Mouse (Mus musculus): ENCODE results near the gene Prok2. TPM values are rescaled to one million over a fixed set of nuclear protein-coding genes. Genes with fewer than 3 reads are reported as not detected.

Prok2 gene
- under 1 TPM; 0.26 to 0.61 TPM for total RNA-seq (2021)
- long read RNA-seq, experiment 1, partial matches to known transcripts = 0 of 4 reads
- long read RNA-seq, experiment 1, other reads (novel, unspliced or antisense) = 0 of 4 reads
- long read RNA-seq, experiment 2, partial matches to known transcripts = 0 of 1 reads
- long read RNA-seq, experiment 2, other reads (novel, unspliced or antisense) = 0 of 1 reads

- DNase-seq (ENCODE audit: low spot score in 2 of 2) = peak in 1 of 2 experiments; percentile 13
Observed at GRCm38 (mm10) chr6:99725971-99726561, at the start of gene Prok2. TSS of gene Prok2 (minus strand) at chr6:99726392.

- DNase-seq (ENCODE audit: low spot score in 2 of 2) = no peak
Observed at GRCm38 (mm10) chr6:99774680-99775079, 48.5 kb upstream of the Prok2 start.

- no peak for DNase-seq (ENCODE audit: low spot score in 2 of 2)
Observed at GRCm38 (mm10) chr6:99768495-99768894, 42.3 kb upstream of the Prok2 start.

DNA sequence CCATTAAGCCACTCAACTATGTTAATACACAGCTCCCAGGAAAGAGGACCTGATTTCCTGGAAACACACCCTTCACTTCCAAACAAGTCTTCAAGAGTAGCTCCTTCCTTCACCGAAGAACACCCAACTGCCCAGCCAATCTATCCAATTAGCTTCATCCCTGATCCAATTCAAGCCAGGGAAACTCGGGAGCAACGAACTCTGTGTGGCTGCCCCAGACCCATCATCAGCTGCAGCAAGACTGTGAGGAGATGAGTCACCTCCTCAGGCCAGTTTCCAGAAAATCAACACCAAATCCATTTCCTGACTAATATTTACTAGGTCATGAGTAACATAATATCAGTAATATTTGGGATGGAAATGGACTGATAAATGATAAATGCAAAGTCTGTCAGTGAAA is 38.7 kb upstream of the Prok2 start:
- DNase-seq (ENCODE audit: low spot score in 2 of 2) = no peak

DNA sequence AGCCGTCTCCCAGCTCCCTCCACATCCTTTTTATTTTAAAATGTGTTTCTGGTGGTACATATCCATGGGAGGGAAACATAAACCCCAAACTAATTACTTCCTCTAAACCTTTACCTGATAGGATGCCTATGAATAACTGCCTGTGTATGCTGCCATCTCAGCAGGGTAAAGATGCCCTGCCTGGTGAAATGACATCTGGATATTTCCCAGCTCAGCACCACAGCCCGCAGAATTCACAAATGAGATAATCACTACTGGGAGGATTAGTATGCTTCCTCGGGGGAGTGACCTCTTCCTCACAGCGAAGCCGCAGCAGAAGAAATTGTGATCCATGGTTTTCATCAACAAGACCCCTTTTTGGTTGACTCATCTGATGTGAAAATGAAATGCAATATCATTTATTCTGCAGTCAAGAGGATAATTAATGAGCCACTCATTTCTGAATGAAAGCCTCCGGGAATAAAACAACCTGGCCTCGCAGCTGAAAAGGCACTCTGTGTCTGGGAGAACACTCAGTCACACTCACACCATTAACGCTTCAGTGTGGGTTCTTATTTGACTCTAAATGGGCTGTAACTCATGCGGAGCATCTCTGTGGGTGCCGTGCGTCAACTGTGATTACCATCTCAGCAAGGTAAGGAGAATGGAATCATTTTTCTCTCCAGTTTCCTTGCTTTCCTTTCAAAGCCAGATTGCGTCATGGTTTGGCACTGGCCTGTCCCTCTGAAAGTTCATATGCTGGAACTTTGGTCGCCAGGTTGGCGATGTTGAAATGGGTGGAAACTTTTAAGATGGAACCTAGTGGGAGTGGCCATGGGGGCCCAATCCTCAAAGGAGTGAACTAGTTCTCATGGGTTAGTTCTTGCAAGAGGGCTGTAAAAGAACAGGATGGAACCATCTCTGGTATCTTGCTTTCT is 36.1 kb upstream of the Prok2 start:
- no peak for DNase-seq (ENCODE audit: low spot score in 2 of 2)

GRCm38 (mm10) chr6:99756105-99756504 is 29.9 kb upstream of the Prok2 start:
- DNase-seq (ENCODE audit: low spot score in 2 of 2) = no peak

- no peak for DNase-seq (ENCODE audit: low spot score in 2 of 2)
Observed at GRCm38 (mm10) chr6:99751308-99751707, 25.1 kb upstream of the Prok2 start.

DNA sequence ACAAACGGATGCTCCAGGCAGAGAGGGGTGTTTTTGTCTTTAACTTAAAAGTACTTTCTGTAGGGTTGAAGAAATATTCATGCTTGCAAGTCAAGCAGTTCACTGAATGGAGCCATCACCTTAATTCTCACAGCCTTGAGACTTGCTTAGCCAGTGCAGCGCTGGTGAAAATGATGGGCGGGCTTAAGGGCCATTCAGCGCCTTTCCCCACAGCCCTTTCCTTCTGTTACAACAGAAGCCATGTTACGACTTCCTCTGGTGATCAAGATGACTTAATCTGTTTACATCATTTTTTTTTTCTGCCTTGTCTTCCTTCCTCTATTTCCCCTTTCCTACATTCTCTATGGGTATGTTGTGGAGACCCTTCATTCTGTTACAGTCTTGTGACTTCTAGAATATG is 20.1 kb upstream of the Prok2 start:
- DNase-seq (ENCODE audit: low spot score in 2 of 2) = no peak

DNA sequence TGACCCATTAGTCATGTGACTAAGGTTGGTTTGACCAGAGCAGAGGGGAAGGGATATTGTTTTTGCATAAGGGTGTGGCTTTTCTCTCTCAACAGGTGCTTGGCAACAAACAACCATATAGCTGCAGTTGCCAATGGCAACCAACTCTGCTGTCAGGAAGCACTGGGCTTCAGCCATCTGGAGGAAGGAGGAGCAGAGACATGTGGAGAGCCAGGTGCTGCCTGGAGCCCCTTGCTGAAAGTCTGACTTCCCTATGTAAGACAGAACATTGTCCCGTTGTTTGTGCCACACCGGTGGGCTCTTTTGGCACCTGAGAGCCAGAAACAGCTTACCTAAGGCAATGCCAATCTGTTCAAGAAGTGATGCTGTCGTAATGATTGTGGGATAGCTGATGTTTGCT is 16.7 kb upstream of the Prok2 start:
- DNase-seq (ENCODE audit: low spot score in 2 of 2) = no peak

GRCm38 (mm10) chr6:99734666-99735065 is 8.5 kb upstream of the Prok2 start:
- no peak for DNase-seq (ENCODE audit: low spot score in 2 of 2)

DNA sequence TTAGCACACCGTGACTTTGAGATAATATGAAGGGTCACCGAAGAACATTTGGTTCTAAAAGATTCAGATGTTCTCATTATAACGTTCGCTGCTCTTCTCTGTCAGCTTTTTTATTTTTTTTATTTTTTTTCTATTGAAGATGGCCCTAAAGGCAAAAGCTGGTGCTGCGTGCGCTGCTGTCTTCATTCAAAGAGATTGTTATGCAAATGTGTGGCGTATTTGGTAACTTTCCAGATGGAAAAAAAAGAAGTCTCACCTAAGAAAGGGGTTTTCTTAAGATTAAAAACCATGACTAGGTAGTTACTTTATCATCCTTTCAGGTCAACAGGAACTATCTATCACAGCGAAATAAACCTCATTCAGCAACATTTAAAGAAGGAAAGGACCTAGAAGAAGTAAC is 6.5 kb upstream of the Prok2 start:
- DNase-seq (ENCODE audit: low spot score in 2 of 2) = no peak

GRCm38 (mm10) chr6:99731926-99732325 is 5.7 kb upstream of the Prok2 start:
- no peak for DNase-seq (ENCODE audit: low spot score in 2 of 2)

GRCm38 (mm10) chr6:99729853-99730252 is 3.7 kb upstream of the Prok2 start:
- DNase-seq (ENCODE audit: low spot score in 2 of 2) = no peak

- DNase-seq (ENCODE audit: low spot score in 2 of 2) = no peak
Observed at GRCm38 (mm10) chr6:99726576-99727303, 548 bp upstream of the Prok2 start.

DNA sequence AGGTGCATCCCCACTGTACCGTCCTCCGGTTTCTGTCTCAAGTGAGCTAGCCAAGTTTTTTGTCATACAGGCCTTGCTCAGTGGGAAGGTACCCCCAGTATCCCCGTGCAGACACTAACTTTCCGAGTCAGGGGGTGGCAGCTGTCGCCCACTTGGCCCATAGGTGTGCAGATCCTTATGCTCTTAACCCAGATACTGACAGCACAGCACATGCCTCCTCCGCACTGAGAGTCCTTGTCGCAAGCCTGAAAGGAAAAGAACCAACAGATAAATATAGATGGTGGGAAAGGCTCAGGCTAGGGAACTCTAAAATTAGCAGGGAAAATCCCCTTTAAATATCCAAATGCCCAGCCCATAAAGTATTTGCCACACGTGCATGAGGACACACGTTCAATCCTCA is 3.8 kb downstream of the Prok2 start:
- DNase-seq (ENCODE audit: low spot score in 2 of 2) = no peak

- no peak for DNase-seq (ENCODE audit: low spot score in 2 of 2)
Observed at GRCm38 (mm10) chr6:99721032-99721431, 5.2 kb downstream of the Prok2 start.

DNA sequence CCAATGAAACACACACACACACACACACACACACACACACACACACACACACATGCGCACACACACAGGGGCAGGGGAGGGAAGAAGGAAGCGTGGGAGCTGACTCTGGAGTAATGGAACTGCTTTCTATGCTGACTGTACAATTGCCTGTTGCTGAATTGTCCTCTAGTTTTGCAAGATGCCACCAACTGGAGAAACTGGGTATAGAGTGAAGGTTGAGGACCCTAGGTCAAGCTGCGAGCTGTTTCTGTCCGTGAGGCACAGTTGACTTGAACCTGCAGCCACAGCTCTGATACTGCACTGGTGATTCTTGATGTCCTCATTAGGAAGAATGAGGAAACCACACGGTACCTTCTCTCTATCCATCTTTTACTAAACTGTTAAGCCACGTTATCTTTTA is 10.3 kb downstream of the Prok2 start:
- DNase-seq (ENCODE audit: low spot score in 2 of 2) = no peak

DNA sequence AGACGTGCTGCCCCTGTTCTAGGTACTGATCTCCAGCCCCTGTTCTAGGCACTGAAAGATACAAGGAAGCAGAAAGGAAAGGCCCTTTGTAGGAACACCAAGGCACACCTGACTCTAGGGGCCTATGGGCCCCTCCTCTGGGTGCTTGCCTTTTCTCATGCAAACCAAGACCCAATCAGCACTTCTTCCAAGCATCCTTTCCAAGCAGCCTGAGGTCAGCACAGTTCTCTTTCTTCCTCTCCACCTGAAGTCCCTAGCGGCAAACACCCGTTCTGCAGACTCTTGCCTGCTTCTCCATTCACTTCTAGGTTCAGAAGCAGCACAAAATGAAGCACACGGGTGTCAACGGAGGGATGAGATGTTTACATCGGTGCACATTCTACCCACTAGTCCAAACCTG is 11.0 kb downstream of the Prok2 start:
- DNase-seq (ENCODE audit: low spot score in 2 of 2) = no peak

- no peak for DNase-seq (ENCODE audit: low spot score in 2 of 2)
Observed at GRCm38 (mm10) chr6:99713256-99713655, 12.9 kb downstream of the Prok2 start.

- DNase-seq (ENCODE audit: low spot score in 2 of 2) = no peak
Observed at GRCm38 (mm10) chr6:99711576-99712101, 14.6 kb downstream of the Prok2 start.

GRCm38 (mm10) chr6:99700484-99700883 is 25.7 kb downstream of the Prok2 start:
- no peak for DNase-seq (ENCODE audit: low spot score in 2 of 2)
